In genomic region chr8:105431743-105432515, GRCm38 (mm10) we compare ENCODE assay signal across 31 mouse cellular contexts. TPM values are rescaled to one million over a fixed set of nuclear protein-coding genes. Genes with fewer than 3 reads are reported as not detected.
A peak's percentile ranks its signal among the peaks of the same experiment; 100 is the strongest.
DNase-seq lines count a peak whose midpoint lies in the region; ATAC-seq and TF ChIP-seq lines count a peak whose summit lies in the region.
"Had no signal": no experiment of that assay in that cellular context is flagged by ENCODE, and none has a peak within 500 bp of the region (broad histone marks: within the 10 kb centered on the region; RNA-seq: fewer than 3 reads in every experiment).

No protein-coding gene starts in this region.

- WGBS in embryonic facial prominence, embryonic 14.5 days = 45% methylated on average over 7 of the region's 7 CpGs
- 55% methylated on average over 7 of the region's 7 CpGs for WGBS in embryonic facial prominence, embryonic 10.5 days
- WGBS in hindbrain, embryonic 10.5 days = 65% methylated on average over 7 of the region's 7 CpGs
- WGBS in hindbrain, embryonic 16.5 days = 46% methylated on average over 7 of the region's 7 CpGs

- ATAC-seq in embryonic facial prominence, embryonic 14.5 days (ENCODE audit: low read depth) = peak; percentile 47; the same call in 1 of the 2 replicates
- ATAC-seq in hindbrain, embryonic 16.5 days = no peak
- ATAC-seq: forebrain, embryonic 15.5 days had no signal

- H3K27ac ChIP-seq in embryonic facial prominence, embryonic 14.5 days (replicated peaks; ENCODE audit: low read depth, low read length) = no peak overlapping the region
- no peak overlapping the region for H3K27ac ChIP-seq in embryonic facial prominence, embryonic 10.5 days (replicated peaks)
- peak overlapping the region; percentile 54; the same call in 1 of the 2 replicates for H3K27ac ChIP-seq in hindbrain, embryonic 10.5 days
- H3K27ac ChIP-seq in hindbrain, embryonic 16.5 days (ENCODE audit: low read depth, low read length) = no peak overlapping the region
- H3K27ac ChIP-seq: forebrain, embryonic 15.5 days; heart, embryonic 15.5 days; kidney, postnatal 0 days; left cerebral cortex, adult 2 months; liver, embryonic 13.5 days had no signal

- H3K9ac ChIP-seq in embryonic facial prominence, embryonic 14.5 days (ENCODE audit: low read depth, low read length) = no peak overlapping the region
- no peak overlapping the region for H3K9ac ChIP-seq in hindbrain, embryonic 16.5 days (ENCODE audit: low read depth, low read length)
- H3K9ac ChIP-seq: forebrain, embryonic 15.5 days; heart, embryonic 15.5 days; liver, embryonic 13.5 days; midbrain, embryonic 12.5 days had no signal

- DNase-seq in embryonic facial prominence, embryonic 14.5 days (ENCODE audit: low spot score) = no peak
- DNase-seq in embryonic facial prominence, embryonic 10.5 days (ENCODE audit: low spot score) = no peak
- DNase-seq in hindbrain, embryonic 10.5 days (ENCODE audit: low spot score) = no peak
- peak; percentile 72 for DNase-seq in ES-CJ7 (ENCODE audit: low read depth, low spot score)
- DNase-seq in brain, embryonic 14.5 days (ENCODE audit: low read depth) = peak; percentile 62
- DNase-seq in ovary, postnatal 36 days (ENCODE audit: low spot score) = no peak
- no peak for DNase-seq in gastrocnemius, adult 18-20 months (ENCODE audit: low spot score)
- DNase-seq: adrenal gland, adult 8-10 months; cerebellum, adult 9-10 months; gastrocnemius, postnatal 14 days; heart, postnatal 36 days; kidney, adult 2 months; liver, embryonic 13.5 days; lung, adult 2 months; lung, postnatal 14 days; right cerebral cortex, postnatal 25 days; spleen, adult 18-20 months; thymus, postnatal 25 days had no signal

- no peak overlapping the region for H3K4me2 ChIP-seq in embryonic facial prominence, embryonic 14.5 days (ENCODE audit: low read depth, low read length)
- H3K4me2 ChIP-seq in hindbrain, embryonic 16.5 days (ENCODE audit: low read length) = no peak overlapping the region
- H3K4me2 ChIP-seq: forebrain, embryonic 15.5 days; heart, embryonic 15.5 days; liver, embryonic 13.5 days; midbrain, embryonic 12.5 days had no signal

- H3K4me3 ChIP-seq in embryonic facial prominence, embryonic 14.5 days (ENCODE audit: low read depth, low read length) = no peak overlapping the region
- H3K4me3 ChIP-seq in embryonic facial prominence, embryonic 10.5 days = no peak overlapping the region
- no peak overlapping the region for H3K4me3 ChIP-seq in hindbrain, embryonic 10.5 days
- no peak overlapping the region for H3K4me3 ChIP-seq in hindbrain, embryonic 16.5 days (ENCODE audit: low read length)
- H3K4me3 ChIP-seq: forebrain, embryonic 15.5 days; heart, embryonic 15.5 days; left cerebral cortex, adult 2 months; liver, embryonic 13.5 days; midbrain, embryonic 12.5 days had no signal

- H3K4me1 ChIP-seq in embryonic facial prominence, embryonic 14.5 days (ENCODE audit: control insufficient read depth, insufficient read depth, low read length) = peaks cover 7% of the 10 kb centered on the region; the same call in 1 of the 2 replicates
- H3K4me1 ChIP-seq in embryonic facial prominence, embryonic 10.5 days = peaks cover 23% of the 10 kb centered on the region
- H3K4me1 ChIP-seq in hindbrain, embryonic 10.5 days (replicated peaks) = peaks cover 20% of the 10 kb centered on the region
- H3K4me1 ChIP-seq in hindbrain, embryonic 16.5 days (ENCODE audit: control insufficient read depth, insufficient read depth, low read depth, low read length) = peaks cover 13% of the 10 kb centered on the region
- H3K4me1 ChIP-seq: heart, embryonic 15.5 days; liver, embryonic 13.5 days had no signal

- no peaks in the 10 kb centered on the region for H3K9me3 ChIP-seq in embryonic facial prominence, embryonic 14.5 days (ENCODE audit: control insufficient read depth, low read length)
- H3K9me3 ChIP-seq in embryonic facial prominence, embryonic 10.5 days = no peaks in the 10 kb centered on the region
- H3K9me3 ChIP-seq in hindbrain, embryonic 10.5 days = no peaks in the 10 kb centered on the region
- no peaks in the 10 kb centered on the region for H3K9me3 ChIP-seq in hindbrain, embryonic 16.5 days (ENCODE audit: control insufficient read depth, low read length)
- H3K9me3 ChIP-seq: forebrain, embryonic 15.5 days; heart, embryonic 15.5 days; liver, embryonic 13.5 days; midbrain, embryonic 12.5 days had no signal

- TF ChIP-seq CTCF in brain, embryonic 14.5 days (IDR thresholded peaks at IDR 0.05; ENCODE audit: borderline replicate concordance, extremely low read depth, insufficient read depth, insufficient read length) = no peak

- H3K27me3 ChIP-seq in embryonic facial prominence, embryonic 14.5 days (replicated peaks; ENCODE audit: control insufficient read depth, insufficient read depth, low read length) = no peaks in the 10 kb centered on the region
- no peaks in the 10 kb centered on the region for H3K27me3 ChIP-seq in embryonic facial prominence, embryonic 10.5 days (replicated peaks; ENCODE audit: low read depth, poor library complexity, severe bottlenecking)
- H3K27me3 ChIP-seq in hindbrain, embryonic 10.5 days (ENCODE audit: insufficient read depth, poor library complexity, severe bottlenecking) = no peaks in the 10 kb centered on the region
- H3K27me3 ChIP-seq in hindbrain, embryonic 16.5 days (replicated peaks; ENCODE audit: control insufficient read depth, insufficient read depth, low read length) = no peaks in the 10 kb centered on the region; the same call in 1 of the 2 replicates
- H3K27me3 ChIP-seq: forebrain, embryonic 15.5 days; midbrain, embryonic 12.5 days had no signal

- no peak for TF ChIP-seq POLR2A in brain, embryonic 14.5 days (IDR thresholded peaks at IDR 0.05; ENCODE audit: borderline replicate concordance, extremely low read depth, insufficient read depth, insufficient read length, poor library complexity, severe bottlenecking)

- H3K36me3 ChIP-seq in embryonic facial prominence, embryonic 14.5 days (ENCODE audit: control insufficient read depth, insufficient read depth, low read length) = no peaks in the 10 kb centered on the region
- no peaks in the 10 kb centered on the region for H3K36me3 ChIP-seq in embryonic facial prominence, embryonic 10.5 days (replicated peaks)
- no peaks in the 10 kb centered on the region for H3K36me3 ChIP-seq in hindbrain, embryonic 10.5 days
- H3K36me3 ChIP-seq in hindbrain, embryonic 16.5 days (ENCODE audit: control insufficient read depth, insufficient read depth, low read length) = no peaks in the 10 kb centered on the region
- H3K36me3 ChIP-seq: forebrain, embryonic 15.5 days; heart, embryonic 15.5 days; liver, embryonic 13.5 days; midbrain, embryonic 12.5 days had no signal

RNA-seq across cellular contexts. Expression of gene Lrrc36, which starts 18.6 kb away (rescaled TPM):
- polyA plus RNA-seq in embryonic facial prominence, embryonic 14.5 days (2014; fragmentation: Nextera tagmentation; extraction: Ambion mirVana) = 0.46 and 0.58 TPM in 2 replicates
- polyA plus RNA-seq in embryonic facial prominence, embryonic 10.5 days (2016; fragmentation: Nextera tagmentation; extraction: Ambion mirVana) = 0.29 and 0.67 TPM in 2 replicates
- polyA plus RNA-seq in hindbrain, embryonic 10.5 days (2016; fragmentation: Nextera tagmentation; extraction: Ambion mirVana) = 1.8 and 2.5 TPM in 2 replicates
- polyA plus RNA-seq in hindbrain, embryonic 16.5 days (2015; fragmentation: Nextera tagmentation; extraction: Ambion mirVana) = 0.44 and 0.60 TPM in 2 replicates
- 1.4 and 1.6 TPM in 2 replicates for polyA plus RNA-seq in brain, embryonic 14.5 days (2012; rRNA removed)
- total RNA-seq in gastrocnemius, adult 18-20 months (2021) = under 1 TPM; 0.41 to 0.64 TPM

RNA-seq across cellular contexts. Expression of gene Kctd19, which starts 18.6 kb away (rescaled TPM):
- not detected in 2 replicates for polyA plus RNA-seq in embryonic facial prominence, embryonic 14.5 days (2014; fragmentation: Nextera tagmentation; extraction: Ambion mirVana)
- polyA plus RNA-seq in embryonic facial prominence, embryonic 10.5 days (2016; fragmentation: Nextera tagmentation; extraction: Ambion mirVana) = 0.08 and 0.16 TPM in 2 replicates
- 0.12 TPM in 1 of 2 replicates, not detected in the other for polyA plus RNA-seq in hindbrain, embryonic 10.5 days (2016; fragmentation: Nextera tagmentation; extraction: Ambion mirVana)
- polyA plus RNA-seq in hindbrain, embryonic 16.5 days (2015; fragmentation: Nextera tagmentation; extraction: Ambion mirVana) = 0.27 TPM in 1 of 2 replicates, not detected in the other
- 0.04 and 0.05 TPM in 2 replicates for polyA plus RNA-seq in brain, embryonic 14.5 days (2012; rRNA removed)
- under 1 TPM in 1 of 2 experiments, not detected in 1; 0.21 TPM for total RNA-seq in gastrocnemius, adult 18-20 months (2021)
- total RNA-seq: layer of hippocampus, postnatal 10 days; left cerebral cortex, adult 2 months; left cerebral cortex, postnatal 36 days had no signal
- polyA plus RNA-seq: embryonic facial prominence, embryonic 11.5 days; intestine, embryonic 14.5 days; kidney, postnatal 0 days; large intestine, adult 2 months; liver, embryonic 13.5 days; midbrain, embryonic 12.5 days had no signal

RNA-seq across cellular contexts. Expression of gene Tppp3, which starts 39.4 kb away (rescaled TPM):
- 186 and 243 TPM in 2 replicates for polyA plus RNA-seq in embryonic facial prominence, embryonic 14.5 days (2014; fragmentation: Nextera tagmentation; extraction: Ambion mirVana)
- 35.7 and 48.8 TPM in 2 replicates for polyA plus RNA-seq in embryonic facial prominence, embryonic 10.5 days (2016; fragmentation: Nextera tagmentation; extraction: Ambion mirVana)
- polyA plus RNA-seq in hindbrain, embryonic 10.5 days (2016; fragmentation: Nextera tagmentation; extraction: Ambion mirVana) = 131 and 243 TPM in 2 replicates
- 246 and 256 TPM in 2 replicates for polyA plus RNA-seq in hindbrain, embryonic 16.5 days (2015; fragmentation: Nextera tagmentation; extraction: Ambion mirVana)
- polyA plus RNA-seq in brain, embryonic 14.5 days (2012; rRNA removed) = 62.7 and 89.6 TPM in 2 replicates
- total RNA-seq in gastrocnemius, adult 18-20 months (2021) = 10 to 100 TPM; 47.9 to 56.7 TPM

RNA-seq across cellular contexts. Expression of gene Plekhg4, which starts 58.9 kb away (rescaled TPM):
- polyA plus RNA-seq in embryonic facial prominence, embryonic 14.5 days (2014; fragmentation: Nextera tagmentation; extraction: Ambion mirVana) = 0.25 and 0.63 TPM in 2 replicates
- 0.34 and 0.83 TPM in 2 replicates for polyA plus RNA-seq in embryonic facial prominence, embryonic 10.5 days (2016; fragmentation: Nextera tagmentation; extraction: Ambion mirVana)
- 0.52 and 0.75 TPM in 2 replicates for polyA plus RNA-seq in hindbrain, embryonic 10.5 days (2016; fragmentation: Nextera tagmentation; extraction: Ambion mirVana)
- polyA plus RNA-seq in hindbrain, embryonic 16.5 days (2015; fragmentation: Nextera tagmentation; extraction: Ambion mirVana) = 1.8 and 2.1 TPM in 2 replicates
- polyA plus RNA-seq in brain, embryonic 14.5 days (2012; rRNA removed) = 11.5 and 13.6 TPM in 2 replicates
- under 1 TPM in 1 of 2 experiments, not detected in 1; 0.09 TPM for total RNA-seq in gastrocnemius, adult 18-20 months (2021)
- total RNA-seq: heart, adult 8-10 months; heart, postnatal 36 days; megakaryocyte progenitor cell, adult 5-6 weeks had no signal

Comparison
In these comparisons a context has a peak if more than half of its experiments do, and no peak if none do; other contexts are left out.
1. DNase-seq: peak in ES-CJ7 (single experiment) and brain, embryonic 14.5 days (single experiment); none in embryonic facial prominence, embryonic 14.5 days (single experiment), embryonic facial prominence, embryonic 10.5 days (single experiment), hindbrain, embryonic 10.5 days (single experiment), ovary, postnatal 36 days (single experiment) and gastrocnemius, adult 18-20 months (single experiment).